In the genomic region with DNA sequence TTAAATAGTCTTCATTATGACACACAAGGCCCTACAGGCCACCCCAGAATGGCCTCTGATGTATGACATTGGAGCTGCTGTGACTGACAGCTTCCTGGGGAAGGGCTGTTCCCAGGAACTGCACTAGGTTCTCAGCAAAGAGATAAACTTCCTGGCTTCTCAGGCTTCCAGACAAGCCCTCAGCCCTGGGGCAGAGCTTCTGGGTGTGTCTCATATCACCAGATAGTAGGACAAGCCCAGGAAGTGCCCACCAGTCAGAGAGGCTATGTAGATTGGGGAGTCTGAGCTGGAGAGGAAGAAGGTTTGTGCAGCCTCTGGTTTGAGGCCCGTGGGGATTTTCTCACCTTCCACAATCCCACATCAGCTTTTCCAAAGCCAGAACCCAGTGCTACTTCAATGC, we compare ENCODE assay signal across 17 mouse cellular contexts.
DNase-seq lines count a peak whose midpoint lies in the region; ATAC-seq and TF ChIP-seq lines count a peak whose summit lies in the region.
"Had no signal": no experiment of that assay in that cellular context is flagged by ENCODE, and none has a peak within 500 bp of the region (broad histone marks: within the 10 kb centered on the region; RNA-seq: fewer than 3 reads in every experiment).

No protein-coding gene starts in this region.

- intact Hi-C loops in gastrocnemius, postnatal 14 days (cut with DNase I; ENCODE audit: low total_unique reads): loop anchor here (5.0 kb wide), 1 partner anchor 96 kb away; no protein-coding TSS in a partner anchor

- no peak for TF ChIP-seq CTCF in forebrain, postnatal 0 days (IDR thresholded peaks at IDR 0.05; ENCODE audit: low read depth)

- H3K27ac ChIP-seq in heart, embryonic 13.5 days (replicated peaks): peak overlapping the region; percentile 3; the same call in 1 of the 2 replicates
- no peak overlapping the region for H3K27ac ChIP-seq in liver, embryonic 16.5 days (ENCODE audit: low read length)
- no peak overlapping the region for H3K27ac ChIP-seq in forebrain, postnatal 0 days (ENCODE audit: low read depth, low read length)
- H3K27ac ChIP-seq: embryonic facial prominence, embryonic 12.5 days; midbrain, embryonic 12.5 days; stomach, embryonic 15.5 days had no signal

- no peaks in the 10 kb centered on the region for H3K9me3 ChIP-seq in heart, embryonic 13.5 days
- no peaks in the 10 kb centered on the region for H3K9me3 ChIP-seq in liver, embryonic 16.5 days (replicated peaks; ENCODE audit: control insufficient read depth, low read length)
- H3K9me3 ChIP-seq in forebrain, postnatal 0 days (ENCODE audit: low read length): no peaks in the 10 kb centered on the region
- H3K9me3 ChIP-seq: embryonic facial prominence, embryonic 12.5 days; midbrain, embryonic 12.5 days; stomach, embryonic 15.5 days had no signal

- no peak overlapping the region for H3K4me3 ChIP-seq in heart, embryonic 13.5 days
- no peak overlapping the region for H3K4me3 ChIP-seq in liver, embryonic 16.5 days (ENCODE audit: low read depth, low read length)
- no peak overlapping the region for H3K4me3 ChIP-seq in forebrain, postnatal 0 days (ENCODE audit: low read depth, low read length)
- H3K4me3 ChIP-seq: embryonic facial prominence, embryonic 12.5 days; midbrain, embryonic 12.5 days; stomach, embryonic 15.5 days had no signal

- H3K4me1 ChIP-seq in heart, embryonic 13.5 days: peaks cover 23% of the 10 kb centered on the region
- no peaks in the 10 kb centered on the region for H3K4me1 ChIP-seq in liver, embryonic 16.5 days (ENCODE audit: control insufficient read depth, low read depth, low read length)
- no peaks in the 10 kb centered on the region for H3K4me1 ChIP-seq in forebrain, postnatal 0 days (ENCODE audit: insufficient read depth)
- H3K4me1 ChIP-seq: embryonic facial prominence, embryonic 12.5 days; midbrain, embryonic 12.5 days; stomach, embryonic 15.5 days had no signal

- no peak overlapping the region for H3K9ac ChIP-seq in heart, embryonic 13.5 days
- no peak overlapping the region for H3K9ac ChIP-seq in liver, embryonic 16.5 days (ENCODE audit: low read depth, low read length)
- H3K9ac ChIP-seq in forebrain, postnatal 0 days: no peak overlapping the region
- H3K9ac ChIP-seq: embryonic facial prominence, embryonic 12.5 days; lung, embryonic 14.5 days; midbrain, embryonic 12.5 days; stomach, embryonic 15.5 days had no signal

- peaks cover 46% of the 10 kb centered on the region for H3K36me3 ChIP-seq in heart, embryonic 13.5 days
- H3K36me3 ChIP-seq in liver, embryonic 16.5 days (ENCODE audit: control insufficient read depth, insufficient read depth): no peaks in the 10 kb centered on the region
- no peaks in the 10 kb centered on the region for H3K36me3 ChIP-seq in forebrain, postnatal 0 days (ENCODE audit: insufficient read depth)
- H3K36me3 ChIP-seq: midbrain, embryonic 12.5 days had no signal

- no peak for ATAC-seq in heart, embryonic 13.5 days (ENCODE audit: extremely low read depth, insufficient number of reproducible peaks, low FRiP score, low TSS enrichment)
- ATAC-seq in common myeloid progenitor, adult 5-6 weeks (replicated peaks; ENCODE audit: low read depth, poor library complexity, severe bottlenecking): peak; percentile 64
- ATAC-seq in liver, embryonic 16.5 days (ENCODE audit: low read depth): peak; percentile 45; the same call in 1 of the 2 replicates
- ATAC-seq in forebrain, postnatal 0 days: no peak
- ATAC-seq: CD4-positive, CD25-positive, alpha-beta regulatory T cell, adult 4 months; inflammation-experienced regulatory T-cells, adult 6 months had no signal

- H3K27me3 ChIP-seq in heart, embryonic 13.5 days (replicated peaks): no peaks in the 10 kb centered on the region
- no peaks in the 10 kb centered on the region for H3K27me3 ChIP-seq in liver, embryonic 16.5 days (ENCODE audit: control insufficient read depth, insufficient read depth, low read depth, low read length)
- H3K27me3 ChIP-seq in forebrain, postnatal 0 days (ENCODE audit: insufficient read depth, low read length): no peaks in the 10 kb centered on the region
- H3K27me3 ChIP-seq: embryonic facial prominence, embryonic 12.5 days; midbrain, embryonic 12.5 days; stomach, embryonic 15.5 days had no signal

- DNase-seq in heart, postnatal 4 days: no peak
- peak; percentile 19 for DNase-seq in ES-CJ7 (ENCODE audit: low read depth, low spot score)
- DNase-seq in spleen, adult 12 weeks (ENCODE audit: low spot score): no peak
- no peak for DNase-seq in forebrain, postnatal 0 days
- DNase-seq in gastrocnemius, postnatal 14 days: no peak
- DNase-seq: adrenal gland, postnatal 25 days; cerebellum, postnatal 36 days; lung, embryonic 14.5 days; thymus, postnatal 14 days had no signal

- no peak overlapping the region for H3K4me2 ChIP-seq in heart, embryonic 13.5 days
- no peak overlapping the region for H3K4me2 ChIP-seq in liver, embryonic 16.5 days (ENCODE audit: low read depth, low read length)
- H3K4me2 ChIP-seq in forebrain, postnatal 0 days (ENCODE audit: low read depth): no peak overlapping the region
- H3K4me2 ChIP-seq: embryonic facial prominence, embryonic 12.5 days; lung, embryonic 14.5 days; midbrain, embryonic 12.5 days; stomach, embryonic 15.5 days had no signal

- 47% methylated on average over 1 of the region's 1 CpGs for WGBS in heart, embryonic 13.5 days
- WGBS in liver, embryonic 16.5 days (ENCODE audit: insufficient replicate concordance): 5% methylated on average over 1 of the region's 1 CpGs
- WGBS in forebrain, postnatal 0 days: 86% methylated on average over 1 of the region's 1 CpGs

Comparison
In these comparisons a context has a peak if more than half of its experiments do, and no peak if none do; other contexts are left out.
1. ATAC-seq: peak in common myeloid progenitor, adult 5-6 weeks (single experiment) and liver, embryonic 16.5 days (single experiment); none in heart, embryonic 13.5 days (single experiment) and forebrain, postnatal 0 days (single experiment).